Mouse (Mus musculus) left cerebral cortex, adult 2 months (tissue): Measurements from ENCODE around the gene D330020A13Rik. TPM values are rescaled to one million over a fixed set of nuclear protein-coding genes. Genes with fewer than 3 reads are reported as not detected.

ENCODE experiments used
- DNase-seq, 2 experiments: peaks; one replicate each; pipeline ENCODE4 v3.0.0; 2021 to 2022; ENCODE audit warnings: low spot score in 2 of 2, mixed read lengths in 1 of 2; ENCODE audit errors: extremely low spot score in 1 of 2
- H3K27ac ChIP-seq: fragments of 200-600 bp; 2 replicates; pipeline ENCODE4 v1.8.1; 2022
- H3K4me3 ChIP-seq: fragments of 200-600 bp; 2 replicates; pipeline ENCODE4 v1.8.1; 2022
- CTCF ChIP-seq: fragments of 200-600 bp; IDR thresholded peaks from 2 replicates; pipeline ENCODE4 v1.8.1; 2022; ENCODE audit warnings: antibody characterized with exemption, mild to moderate bottlenecking, moderate library complexity
- intact Hi-C: fragments of 180-260 bp; cut with DNase I; formaldehyde crosslinking; loops from one replicate; pipeline ENCODE4 v1.15.1; 2025
- total RNA-seq, 2 experiments: library from RNA; stranded (reverse); gene quantifications; 2 replicates each; pipeline ENCODE4 v1.2.3; 2021

D330020A13Rik gene
- total RNA-seq, 2 experiments from 2014 or later: not detected

DNA sequence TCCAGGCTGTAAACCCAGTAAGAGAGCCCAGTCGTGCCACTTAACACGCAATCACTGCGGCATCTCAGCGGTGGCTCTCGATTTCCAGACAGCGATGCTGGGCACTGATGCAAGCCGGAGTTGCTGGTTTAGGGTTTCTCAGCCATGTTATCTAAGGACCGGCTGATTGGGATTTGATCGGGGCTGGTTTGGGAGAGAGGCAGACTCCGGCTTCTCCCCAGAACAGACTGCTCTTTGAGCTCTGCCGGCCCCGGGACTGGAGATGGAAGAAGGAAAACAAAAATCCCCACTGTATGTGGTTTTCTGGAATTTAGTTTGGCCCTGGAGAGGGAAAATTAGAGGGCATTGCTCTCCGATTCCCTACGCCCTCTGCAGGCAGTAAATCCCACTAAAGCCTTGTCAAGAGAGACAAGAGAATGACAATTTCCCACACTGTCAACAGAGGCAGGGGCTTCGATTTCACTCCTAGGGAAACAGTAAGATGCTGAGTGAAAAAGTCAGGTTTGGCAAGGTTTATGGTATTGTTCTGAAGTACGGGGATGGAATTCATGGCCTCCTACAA, 8.7 kb downstream of the D330020A13Rik start:
- TF ChIP-seq CTCF: peak; percentile 47
- intact Hi-C loops: loop anchor here (5.0 kb wide), 1 partner anchor 301 kb away; no protein-coding TSS in a partner anchor
- DNase-seq: no peak
- no peak overlapping the region for H3K27ac ChIP-seq
- H3K4me3 ChIP-seq: no peak overlapping the region

DNA sequence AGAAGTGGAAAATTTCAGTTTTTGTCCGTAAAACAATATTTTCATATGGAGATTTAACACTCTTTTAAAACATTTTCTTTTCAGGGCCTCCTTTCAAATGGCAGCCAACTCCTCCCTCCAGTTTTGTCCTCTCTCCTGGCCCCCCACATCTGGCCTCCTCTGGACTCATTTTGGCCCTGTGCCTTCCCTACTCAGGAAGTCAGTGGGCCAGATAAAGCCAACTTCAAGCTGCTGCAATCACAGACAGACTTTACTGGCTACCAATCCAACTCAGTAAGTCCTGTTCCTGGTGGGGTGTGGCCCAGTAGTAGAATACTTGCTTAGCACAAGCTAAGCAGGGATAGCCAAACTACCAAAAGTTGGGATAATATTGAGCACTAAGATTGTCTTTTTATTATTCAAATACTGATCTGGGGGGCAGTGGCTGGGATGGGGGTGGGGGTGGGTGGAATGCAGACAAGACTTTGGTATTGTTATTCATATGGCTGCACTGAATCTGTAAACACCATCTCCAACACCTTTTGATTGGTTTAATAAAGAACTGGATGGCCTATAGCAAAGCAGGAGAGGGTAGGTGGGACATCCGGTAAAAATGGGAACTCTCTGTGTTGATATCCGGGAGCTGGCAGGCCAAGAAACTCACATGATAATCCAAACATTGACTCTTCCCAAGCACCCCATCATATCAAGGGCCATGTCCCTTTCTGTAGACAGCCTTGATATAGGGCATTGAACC, 12.9 kb downstream of the D330020A13Rik start:
- no peak for DNase-seq
- intact Hi-C loops: no loop called here
- H3K27ac ChIP-seq: no peak overlapping the region
- TF ChIP-seq CTCF: no peak
- no peak overlapping the region for H3K4me3 ChIP-seq

DNA sequence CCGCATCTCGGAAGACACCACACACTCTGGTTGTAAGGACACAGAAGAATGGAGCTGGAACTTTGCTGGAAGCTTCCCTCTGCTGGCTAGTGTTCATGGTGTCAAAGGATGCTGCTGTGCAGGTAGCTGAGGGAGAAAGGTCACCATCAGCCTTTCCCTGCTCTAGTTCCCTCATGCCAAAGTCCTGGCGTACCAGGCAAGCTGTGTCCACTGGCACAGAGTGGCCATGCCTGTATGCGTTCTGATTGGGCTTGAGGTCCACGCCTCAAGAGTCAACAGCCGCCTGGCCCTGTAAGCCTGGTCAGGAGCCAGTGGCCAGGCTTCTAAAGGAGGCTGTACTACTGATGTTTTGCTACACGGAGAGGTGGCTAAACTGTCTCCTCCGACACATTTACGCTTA, 15.2 kb downstream of the D330020A13Rik start:
- no peak for TF ChIP-seq CTCF
- H3K4me3 ChIP-seq: no peak overlapping the region
- DNase-seq: no peak
- intact Hi-C loops: no loop called here
- H3K27ac ChIP-seq: no peak overlapping the region

DNA sequence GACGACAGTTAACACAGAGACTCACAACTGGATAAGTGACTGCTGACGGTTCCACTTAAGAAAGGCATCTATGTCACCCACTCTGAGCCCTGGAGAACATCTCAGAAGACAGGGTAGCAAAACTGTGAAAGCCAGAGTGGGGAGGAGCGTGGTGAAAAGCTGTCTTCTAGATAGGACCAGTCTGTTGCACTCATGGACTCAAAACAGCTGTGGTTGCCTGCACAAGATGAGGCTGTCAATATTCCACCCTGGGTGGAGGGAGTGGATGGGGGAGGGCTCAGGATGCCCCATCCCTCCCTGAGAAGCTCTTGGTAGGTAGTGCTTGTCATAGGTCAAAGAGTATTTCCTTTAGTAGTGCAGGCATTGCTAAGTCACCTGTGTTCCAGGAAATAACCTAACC, 15.6 kb downstream of the D330020A13Rik start:
- TF ChIP-seq CTCF: no peak
- Histone ChIP-seq H3K4me3 (no peak overlapping the region), H3K27ac (no peak overlapping the region)
- DNase-seq: no peak
- intact Hi-C loops: no loop called here

DNA sequence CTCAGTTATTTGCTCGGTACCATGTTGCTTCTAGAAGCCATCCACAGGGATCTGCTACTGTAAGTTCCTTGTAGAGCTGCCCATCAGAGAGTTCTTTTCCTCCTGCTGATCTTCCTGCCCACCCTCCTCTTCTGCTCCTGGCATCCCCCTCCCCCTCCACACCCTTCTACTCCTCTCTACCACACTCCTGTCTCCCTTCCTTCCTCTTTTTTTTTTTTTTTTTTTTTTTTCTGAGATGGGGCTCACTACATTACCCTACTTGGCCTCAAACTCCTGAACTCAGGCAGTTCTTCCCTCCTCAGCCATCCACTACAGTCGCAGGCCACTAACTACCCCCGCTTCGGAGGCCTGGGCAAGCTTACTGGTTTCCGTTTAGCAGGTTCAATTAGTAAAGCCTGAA, 18.3 kb downstream of the D330020A13Rik start:
- TF ChIP-seq CTCF: no peak
- DNase-seq: no peak
- Histone ChIP-seq H3K27ac (no peak overlapping the region), H3K4me3 (no peak overlapping the region)
- intact Hi-C loops: no loop called here

DNA sequence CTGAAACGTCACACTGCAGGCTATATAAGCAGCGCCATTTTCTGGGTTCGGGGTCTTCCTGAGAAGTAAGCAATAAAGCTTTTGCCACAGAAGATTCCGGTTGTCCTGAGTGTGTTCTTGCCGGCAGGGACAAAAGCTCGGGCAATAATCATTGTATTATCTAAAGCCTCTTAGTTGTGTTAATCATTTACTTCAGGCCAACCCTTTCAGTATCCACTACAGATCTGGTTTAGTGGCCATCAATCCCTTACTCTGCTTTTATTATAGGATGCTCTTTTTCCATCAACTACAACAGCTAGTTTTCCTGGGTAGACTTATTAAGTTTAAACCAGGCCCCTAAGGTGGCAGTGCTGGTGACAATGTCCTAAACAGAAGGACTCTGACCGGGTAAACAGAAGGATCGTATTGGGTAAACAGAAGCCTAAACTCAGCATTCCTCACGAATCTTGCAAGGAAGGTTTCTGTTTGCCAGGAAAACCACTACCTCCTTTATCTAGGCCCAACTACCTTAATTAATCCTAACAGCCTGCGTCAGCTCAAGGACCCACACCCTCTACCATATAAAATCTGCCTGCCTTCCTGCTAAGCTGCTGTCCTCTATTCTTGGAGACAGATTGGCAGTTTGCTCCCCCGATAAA, 24.3 kb downstream of the D330020A13Rik start:
- no peak for TF ChIP-seq CTCF
- H3K27ac ChIP-seq: no peak overlapping the region
- no peak overlapping the region for H3K4me3 ChIP-seq
- no peak for DNase-seq
- intact Hi-C loops: no loop called here

DNA sequence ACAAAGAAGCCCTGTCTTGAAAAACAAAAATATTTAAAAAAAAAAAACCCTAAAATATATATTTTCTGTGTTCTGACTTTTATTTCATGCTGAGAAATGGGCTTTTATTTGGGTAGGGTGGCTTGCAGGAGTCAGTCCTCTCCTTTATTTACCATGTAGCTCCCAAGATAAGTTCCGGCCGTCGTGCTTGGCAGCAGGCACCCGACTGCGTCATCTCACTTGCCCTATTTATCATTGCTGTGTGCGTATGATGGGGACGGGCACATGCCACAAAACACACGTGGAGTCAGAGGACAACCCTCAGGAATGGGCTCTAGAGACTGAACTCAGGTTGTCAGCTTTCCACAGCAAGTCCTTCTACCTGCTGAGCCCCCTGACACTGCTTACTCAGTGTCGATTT, 25.0 kb downstream of the D330020A13Rik start:
- DNase-seq: no peak
- Histone ChIP-seq H3K27ac (no peak overlapping the region), H3K4me3 (no peak overlapping the region)
- no peak for TF ChIP-seq CTCF
- intact Hi-C loops: no loop called here

DNA sequence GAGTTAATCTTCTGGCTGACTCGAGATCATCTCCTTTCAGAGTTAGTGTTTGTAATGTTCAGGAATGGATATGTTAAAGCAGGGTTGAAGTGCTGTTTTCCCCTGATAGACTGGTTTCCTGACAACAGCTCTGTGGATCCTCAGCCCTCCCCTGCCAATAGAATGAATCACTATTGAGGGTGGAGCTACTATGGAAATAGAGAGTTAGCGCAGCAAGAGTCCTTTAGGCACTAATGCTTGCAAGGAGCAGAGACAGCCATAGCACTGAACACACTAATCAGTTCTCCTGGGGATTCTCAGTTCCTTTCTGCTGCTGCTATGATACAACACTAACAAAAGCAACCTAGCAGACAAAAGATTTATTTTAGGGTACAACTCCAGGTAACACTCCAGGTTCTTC, 26.2 kb downstream of the D330020A13Rik start:
- H3K27ac ChIP-seq: no peak overlapping the region
- TF ChIP-seq CTCF: no peak
- intact Hi-C loops: no loop called here
- no peak overlapping the region for H3K4me3 ChIP-seq
- DNase-seq: no peak

DNA sequence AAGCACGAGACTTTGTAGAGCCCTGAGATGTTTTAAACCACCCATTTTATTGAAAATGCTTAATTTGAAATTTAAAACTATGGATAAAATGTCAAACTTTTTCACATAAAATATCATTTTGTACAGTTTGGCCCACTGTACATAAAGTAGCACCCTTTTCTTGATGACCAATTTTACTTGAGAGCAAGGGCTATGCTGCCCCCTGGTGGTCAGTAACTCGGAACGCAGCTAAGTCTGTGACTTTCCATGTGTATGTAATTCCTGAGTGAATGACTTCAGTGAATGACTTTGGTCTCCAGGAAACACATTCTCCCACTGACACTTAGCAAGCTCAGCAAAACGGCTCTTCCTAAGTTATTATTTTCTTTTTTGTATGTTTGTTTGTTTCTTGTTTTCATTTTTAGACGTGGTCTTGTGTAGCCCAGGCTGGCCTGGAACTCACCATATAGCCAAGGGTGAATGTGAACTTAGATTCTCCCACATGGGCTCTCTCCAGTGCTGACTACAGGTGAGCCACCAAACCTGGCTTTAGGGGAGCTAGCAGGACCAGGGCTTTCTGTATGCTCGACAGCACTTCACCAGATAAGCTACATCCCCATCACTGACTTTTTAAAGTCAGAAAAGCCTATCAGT, 30.2 kb downstream of the D330020A13Rik start:
- TF ChIP-seq CTCF: peak; percentile 94
- intact Hi-C loops: no loop called here
- no peak overlapping the region for H3K27ac ChIP-seq

DNA sequence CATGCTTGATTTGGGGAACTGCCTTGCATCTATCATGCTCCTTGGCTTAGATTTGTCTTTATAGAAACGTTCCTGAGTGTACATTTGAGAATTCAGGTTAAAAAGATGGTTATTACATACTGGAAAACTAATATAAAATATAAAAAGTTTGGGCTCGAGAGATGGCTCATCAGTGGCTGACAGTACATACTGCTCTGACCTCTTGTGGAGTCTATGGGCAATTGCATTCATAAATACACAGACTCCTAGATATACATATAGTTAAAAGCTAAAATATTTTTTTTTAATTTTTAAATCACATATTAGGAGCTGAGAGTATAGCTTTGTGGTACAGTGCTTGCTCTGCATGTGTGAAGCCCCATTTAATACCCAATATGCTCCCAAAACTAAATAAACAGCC, 38.2 kb downstream of the D330020A13Rik start:
- Histone ChIP-seq H3K4me3 (no peak overlapping the region), H3K27ac (no peak overlapping the region)
- DNase-seq: no peak
- intact Hi-C loops: no loop called here
- peak; percentile 52 for TF ChIP-seq CTCF

More for the DNA sequence above, 30.2 kb downstream of the D330020A13Rik start:
- peak; percentile 48 to 54 for DNase-seq
- H3K4me3 ChIP-seq: no peak overlapping the region

DNA sequence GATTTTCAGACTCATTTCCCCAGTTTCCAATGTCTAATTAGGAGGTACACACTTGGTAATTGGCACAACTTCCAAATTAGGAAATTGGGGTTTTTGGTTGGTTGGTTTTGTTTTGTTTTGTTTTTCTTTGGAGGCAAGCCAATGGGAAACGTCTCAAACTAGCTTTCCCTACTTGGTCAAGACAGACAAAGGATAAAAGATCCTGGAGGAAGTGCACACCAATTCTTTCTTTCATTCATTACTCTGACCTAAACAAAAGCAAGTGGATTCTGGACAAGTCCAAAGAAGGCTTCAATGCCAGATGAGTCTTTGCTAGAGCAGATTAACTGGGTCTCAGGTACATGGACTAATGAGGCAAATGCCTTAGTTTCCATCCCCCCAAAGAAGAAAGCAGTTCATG, 49.8 kb downstream of the D330020A13Rik start:
- DNase-seq: no peak
- intact Hi-C loops: no loop called here
- Histone ChIP-seq H3K27ac (no peak overlapping the region), H3K4me3 (no peak overlapping the region)
- TF ChIP-seq CTCF: no peak

Other genes starting within 250 kb of the D330020A13Rik start
- 1 to 10 TPM in 1 of 2 experiments, under 1 TPM in 1; 0.56 to 1.3 TPM for gene Ninj2, start 201.0 kb upstream of the D330020A13Rik start, total RNA-seq
- gene B4galnt3, start 195 bp downstream of the D330020A13Rik start, total RNA-seq: 1 to 10 TPM in 1 of 2 experiments, under 1 TPM in 1; 0.93 to 1.3 TPM
- gene Kdm5a, start 69.8 kb downstream of the D330020A13Rik start, total RNA-seq: 10 to 100 TPM; 45.1 to 46.4 TPM
- gene Ccdc77, start 70.0 kb downstream of the D330020A13Rik start, total RNA-seq: 1 to 10 TPM; 4.0 to 5.3 TPM
- 10 to 100 TPM; 14.8 to 19.7 TPM for gene Il17ra, start 168.9 kb downstream of the D330020A13Rik start, total RNA-seq
- gene Tmem121b, start 199.4 kb downstream of the D330020A13Rik start, total RNA-seq: 10 to 100 TPM; 56.1 to 57.4 TPM
- 10 to 100 TPM; 35.2 to 41.0 TPM for gene Hdhd5, start 237.0 kb downstream of the D330020A13Rik start, total RNA-seq